Mouse (Mus musculus): Measurements from ENCODE around the gene Dnah12. TPM values are rescaled to one million over a fixed set of nuclear protein-coding genes. Genes with fewer than 3 reads are reported as not detected.
A peak's percentile ranks its signal among the peaks of the same experiment; 100 is the strongest.

Gene Dnah12
- 0.22 and 0.61 TPM in 2 replicates for polyA plus RNA-seq (2014; fragmentation: Nextera tagmentation; extraction: Ambion mirVana)

- WGBS, result 76% methylated on average over 3 of the region's 3 CpGs
Measured at GRCm38 (mm10) chr14:26692974-26693373, at the start of gene Dnah12. TSS of gene Dnah12 (plus strand) at chr14:26693274.

GRCm38 (mm10) chr14:26645989-26646650 lies 47.0 kb upstream of the Dnah12 start:
- Histone ChIP-seq H3K27ac (replicated peaks; ENCODE audit: low read depth, low read length) (no peak overlapping the region), H3K4me2 (ENCODE audit: low read depth, low read length) (no peak overlapping the region), H3K27me3 (replicated peaks; ENCODE audit: control insufficient read depth, insufficient read depth, low read length) (no peaks in the 10 kb centered on the region), H3K36me3 (ENCODE audit: control insufficient read depth, insufficient read depth, low read length) (peaks cover 33% of the 10 kb centered on the region), H3K4me3 (ENCODE audit: low read depth, low read length) (no peak overlapping the region), H3K4me1 (ENCODE audit: control insufficient read depth, insufficient read depth, low read length) (peaks cover 4% of the 10 kb centered on the region; the same call in 1 of the 2 replicates), H3K9ac (ENCODE audit: low read depth, low read length) (0 out of 2 replicates have a peak overlapping the region, but pooled peaks have one; percentile 3), H3K9me3 (ENCODE audit: control insufficient read depth, low read length) (no peaks in the 10 kb centered on the region)
- DNase-seq (ENCODE audit: low spot score), result peak; percentile 51
- 46% methylated on average over 5 of the region's 5 CpGs for WGBS
- 0 out of 2 replicates have a peak, but pooled peaks have one; percentile 41 for ATAC-seq (ENCODE audit: low read depth)

More at GRCm38 (mm10) chr14:26692974-26693373, at the start of gene Dnah12:
- no peak for ATAC-seq (ENCODE audit: low read depth)
- H3K9ac ChIP-seq (ENCODE audit: low read depth, low read length), result no peak within 1 kb of the TSS
- no peaks in the 10 kb centered on the region for H3K4me1 ChIP-seq (ENCODE audit: control insufficient read depth, insufficient read depth, low read length)
- no peak within 1 kb of the TSS for H3K27ac ChIP-seq (replicated peaks; ENCODE audit: low read depth, low read length)
- H3K27me3 ChIP-seq (replicated peaks; ENCODE audit: control insufficient read depth, insufficient read depth, low read length), result no peaks in the 10 kb centered on the region
- no peaks in the 10 kb centered on the region for H3K9me3 ChIP-seq (ENCODE audit: control insufficient read depth, low read length)
- DNase-seq (ENCODE audit: low spot score), result no peak
- no peaks in the 10 kb centered on the region for H3K36me3 ChIP-seq (ENCODE audit: control insufficient read depth, insufficient read depth, low read length)
- H3K4me2 ChIP-seq (ENCODE audit: low read depth, low read length), result no peak within 1 kb of the TSS
- no peak within 1 kb of the TSS for H3K4me3 ChIP-seq (ENCODE audit: low read depth, low read length)

GRCm38 (mm10) chr14:26647811-26648210 lies 45.3 kb upstream of the Dnah12 start:
- 66% methylated on average over 2 of the region's 2 CpGs for WGBS
- Histone ChIP-seq H3K4me3 (ENCODE audit: low read depth, low read length) (no peak overlapping the region), H3K9ac (ENCODE audit: low read depth, low read length) (no peak overlapping the region), H3K36me3 (ENCODE audit: control insufficient read depth, insufficient read depth, low read length) (peaks cover 48% of the 10 kb centered on the region), H3K4me1 (ENCODE audit: control insufficient read depth, insufficient read depth, low read length) (peaks cover 4% of the 10 kb centered on the region; the same call in 1 of the 2 replicates), H3K4me2 (ENCODE audit: low read depth, low read length) (no peak overlapping the region), H3K27ac (replicated peaks; ENCODE audit: low read depth, low read length) (no peak overlapping the region), H3K9me3 (ENCODE audit: control insufficient read depth, low read length) (no peaks in the 10 kb centered on the region), H3K27me3 (replicated peaks; ENCODE audit: control insufficient read depth, insufficient read depth, low read length) (no peaks in the 10 kb centered on the region)
- peak; percentile 24 for DNase-seq (ENCODE audit: low spot score)
- no peak for ATAC-seq (ENCODE audit: low read depth)

DNA sequence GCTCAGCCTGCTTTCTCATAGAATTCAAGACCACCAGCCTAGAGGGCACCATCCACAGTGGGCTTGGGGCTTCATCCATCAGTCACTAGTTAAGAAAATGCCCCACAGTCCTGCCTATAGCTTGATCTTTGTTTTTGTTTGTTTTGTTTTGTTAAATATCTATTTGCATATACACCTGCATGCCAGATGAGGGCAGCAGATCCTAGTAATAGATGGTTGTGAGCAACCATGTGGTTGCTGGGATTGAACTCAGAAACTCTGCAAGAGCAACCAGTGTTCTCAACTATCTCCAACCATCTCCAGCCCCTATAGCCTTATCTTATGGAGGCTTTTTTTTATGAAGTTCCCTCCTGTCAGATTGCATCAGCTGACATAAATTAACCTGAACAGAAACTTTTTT lies 41.2 kb upstream of the Dnah12 start:
- Histone ChIP-seq H3K9ac (ENCODE audit: low read depth, low read length) (no peak overlapping the region), H3K36me3 (ENCODE audit: control insufficient read depth, insufficient read depth, low read length) (peaks cover 81% of the 10 kb centered on the region), H3K4me1 (ENCODE audit: control insufficient read depth, insufficient read depth, low read length) (no peaks in the 10 kb centered on the region), H3K4me2 (ENCODE audit: low read depth, low read length) (no peak overlapping the region), H3K27me3 (replicated peaks; ENCODE audit: control insufficient read depth, insufficient read depth, low read length) (no peaks in the 10 kb centered on the region), H3K27ac (replicated peaks; ENCODE audit: low read depth, low read length) (no peak overlapping the region), H3K9me3 (ENCODE audit: control insufficient read depth, low read length) (no peaks in the 10 kb centered on the region), H3K4me3 (ENCODE audit: low read depth, low read length) (no peak overlapping the region)
- ATAC-seq (ENCODE audit: low read depth), result no peak
- peak; percentile 20 for DNase-seq (ENCODE audit: low spot score)

- peaks cover 53% of the 10 kb centered on the region for H3K36me3 ChIP-seq (ENCODE audit: control insufficient read depth, insufficient read depth, low read length)
Measured at GRCm38 (mm10) chr14:26658178-26658577, 34.9 kb upstream of the Dnah12 start.

DNA sequence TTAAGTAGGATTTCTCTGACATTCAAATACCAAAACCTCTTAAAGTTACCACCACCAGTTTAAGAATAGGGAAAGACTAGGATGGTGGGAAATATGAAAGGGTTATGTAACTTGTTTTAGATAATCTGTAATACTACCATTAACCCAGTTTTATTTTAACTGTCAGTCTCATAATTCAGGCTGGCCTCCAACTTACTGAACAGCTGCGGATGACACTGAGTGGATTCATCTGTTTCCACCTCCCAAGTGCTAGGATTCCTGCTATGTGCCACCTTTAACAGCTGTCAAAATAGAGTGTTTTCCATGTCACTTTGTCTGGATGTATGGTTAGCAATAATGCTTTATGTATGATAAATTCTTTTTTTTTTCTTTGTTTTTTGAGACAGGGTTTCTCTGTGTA lies 32.8 kb upstream of the Dnah12 start:
- no peak overlapping the region for H3K9ac ChIP-seq (ENCODE audit: low read depth, low read length)
- 83% methylated on average over 1 of the region's 1 CpGs for WGBS
- DNase-seq (ENCODE audit: low spot score) (no peak), ATAC-seq (ENCODE audit: low read depth) (no peak)
- no peaks in the 10 kb centered on the region for H3K9me3 ChIP-seq (ENCODE audit: control insufficient read depth, low read length)
- no peaks in the 10 kb centered on the region for H3K27me3 ChIP-seq (replicated peaks; ENCODE audit: control insufficient read depth, insufficient read depth, low read length)
- no peak overlapping the region for H3K4me3 ChIP-seq (ENCODE audit: low read depth, low read length)
- H3K4me2 ChIP-seq (ENCODE audit: low read depth, low read length), result no peak overlapping the region
- no peaks in the 10 kb centered on the region for H3K4me1 ChIP-seq (ENCODE audit: control insufficient read depth, insufficient read depth, low read length)
- no peak overlapping the region for H3K27ac ChIP-seq (replicated peaks; ENCODE audit: low read depth, low read length)
- H3K36me3 ChIP-seq (ENCODE audit: control insufficient read depth, insufficient read depth, low read length), result peaks cover 49% of the 10 kb centered on the region

More at GRCm38 (mm10) chr14:26658178-26658577, 34.9 kb upstream of the Dnah12 start:
- Histone ChIP-seq H3K4me3 (ENCODE audit: low read depth, low read length) (no peak overlapping the region), H3K9me3 (ENCODE audit: control insufficient read depth, low read length) (no peaks in the 10 kb centered on the region), H3K27me3 (replicated peaks; ENCODE audit: control insufficient read depth, insufficient read depth, low read length) (no peaks in the 10 kb centered on the region), H3K27ac (replicated peaks; ENCODE audit: low read depth, low read length) (no peak overlapping the region), H3K4me2 (ENCODE audit: low read depth, low read length) (no peak overlapping the region), H3K4me1 (ENCODE audit: control insufficient read depth, insufficient read depth, low read length) (no peaks in the 10 kb centered on the region), H3K9ac (ENCODE audit: low read depth, low read length) (no peak overlapping the region)
- no peak for DNase-seq (ENCODE audit: low spot score)
- no peak for ATAC-seq (ENCODE audit: low read depth)

DNA sequence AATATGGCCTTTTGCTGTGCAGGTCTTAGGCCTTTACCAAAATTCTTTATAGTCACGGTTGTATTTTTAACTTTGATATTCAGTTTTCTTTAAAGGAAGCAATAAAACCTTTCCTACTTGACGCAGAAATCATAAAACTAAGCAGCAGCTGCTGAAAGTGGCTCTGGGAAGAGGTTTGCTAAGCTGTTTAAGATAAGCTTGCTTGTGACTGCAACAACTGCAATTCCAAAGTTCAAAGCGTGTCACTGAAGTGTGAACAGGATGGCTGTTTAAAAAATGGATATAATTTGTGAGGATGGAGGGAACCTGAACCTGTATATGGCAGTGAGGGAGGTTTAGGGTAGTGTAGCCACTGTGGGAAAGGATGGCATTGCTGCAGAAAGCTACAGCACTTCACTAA lies 31.1 kb upstream of the Dnah12 start:
- no peak for ATAC-seq (ENCODE audit: low read depth)
- H3K27me3 ChIP-seq (replicated peaks; ENCODE audit: control insufficient read depth, insufficient read depth, low read length), result no peaks in the 10 kb centered on the region
- H3K9ac ChIP-seq (ENCODE audit: low read depth, low read length), result no peak overlapping the region
- no peak for DNase-seq (ENCODE audit: low spot score)
- H3K4me1 ChIP-seq (ENCODE audit: control insufficient read depth, insufficient read depth, low read length), result peaks cover 4% of the 10 kb centered on the region; the same call in 1 of the 2 replicates
- H3K4me3 ChIP-seq (ENCODE audit: low read depth, low read length), result no peak overlapping the region
- H3K4me2 ChIP-seq (ENCODE audit: low read depth, low read length), result no peak overlapping the region
- H3K27ac ChIP-seq (replicated peaks; ENCODE audit: low read depth, low read length), result no peak overlapping the region
- H3K36me3 ChIP-seq (ENCODE audit: control insufficient read depth, insufficient read depth, low read length), result peaks cover 44% of the 10 kb centered on the region
- no peaks in the 10 kb centered on the region for H3K9me3 ChIP-seq (ENCODE audit: control insufficient read depth, low read length)
- WGBS, result 88% methylated on average over 3 of the region's 3 CpGs

- no peak overlapping the region for H3K9ac ChIP-seq (ENCODE audit: low read depth, low read length)
- ATAC-seq (ENCODE audit: low read depth) (no peak), DNase-seq (ENCODE audit: low spot score) (no peak)
- H3K9me3 ChIP-seq (ENCODE audit: control insufficient read depth, low read length), result no peaks in the 10 kb centered on the region
- peaks cover 7% of the 10 kb centered on the region; the same call in 1 of the 2 replicates for H3K4me1 ChIP-seq (ENCODE audit: control insufficient read depth, insufficient read depth, low read length)
- H3K4me3 ChIP-seq (ENCODE audit: low read depth, low read length), result no peak overlapping the region
- no peak overlapping the region for H3K4me2 ChIP-seq (ENCODE audit: low read depth, low read length)
- WGBS, result 82% methylated on average over 2 of the region's 2 CpGs
- peaks cover 39% of the 10 kb centered on the region for H3K36me3 ChIP-seq (ENCODE audit: control insufficient read depth, insufficient read depth, low read length)
- no peaks in the 10 kb centered on the region for H3K27me3 ChIP-seq (replicated peaks; ENCODE audit: control insufficient read depth, insufficient read depth, low read length)
- no peak overlapping the region for H3K27ac ChIP-seq (replicated peaks; ENCODE audit: low read depth, low read length)
Measured at GRCm38 (mm10) chr14:26662488-26662887, 30.6 kb upstream of the Dnah12 start.

- DNase-seq (ENCODE audit: low spot score) (no peak), ATAC-seq (ENCODE audit: low read depth) (no peak)
- peaks cover 13% of the 10 kb centered on the region; the same call in 1 of the 2 replicates for H3K4me1 ChIP-seq (ENCODE audit: control insufficient read depth, insufficient read depth, low read length)
- no peak overlapping the region for H3K27ac ChIP-seq (replicated peaks; ENCODE audit: low read depth, low read length)
- H3K27me3 ChIP-seq (replicated peaks; ENCODE audit: control insufficient read depth, insufficient read depth, low read length), result no peaks in the 10 kb centered on the region
- no peaks in the 10 kb centered on the region for H3K9me3 ChIP-seq (ENCODE audit: control insufficient read depth, low read length)
- H3K4me3 ChIP-seq (ENCODE audit: low read depth, low read length), result no peak overlapping the region
- peaks cover 30% of the 10 kb centered on the region for H3K36me3 ChIP-seq (ENCODE audit: control insufficient read depth, insufficient read depth, low read length)
- no peak overlapping the region for H3K4me2 ChIP-seq (ENCODE audit: low read depth, low read length)
- 83% methylated on average over 2 of the region's 2 CpGs for WGBS
- no peak overlapping the region for H3K9ac ChIP-seq (ENCODE audit: low read depth, low read length)
Measured at GRCm38 (mm10) chr14:26663851-26664250, 29.2 kb upstream of the Dnah12 start.
